Comparison of ENCODE assay signal across 25 mouse cellular contexts in the genomic region with DNA sequence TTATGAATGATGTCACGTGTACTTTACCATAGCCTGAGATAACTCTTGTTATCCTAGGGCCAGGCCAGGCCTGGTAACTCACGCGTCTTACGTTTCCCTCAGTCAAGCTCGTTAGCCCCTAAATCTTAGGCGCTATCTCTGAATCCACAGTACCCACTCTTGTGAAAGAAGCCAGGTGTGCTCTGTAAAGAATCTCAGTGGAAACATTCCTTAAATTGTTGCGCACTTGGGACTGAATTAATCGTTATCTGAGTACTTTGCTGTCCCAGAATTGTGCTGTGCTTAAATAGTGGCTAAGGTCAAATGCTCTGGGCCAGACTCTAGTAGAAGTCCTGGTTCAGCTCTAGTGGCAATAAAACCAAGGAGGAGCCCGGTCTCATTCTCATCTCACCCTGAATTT.
A peak's percentile ranks its signal among the peaks of the same experiment; 100 is the strongest.
DNase-seq lines count a peak whose midpoint lies in the region; ATAC-seq lines count a peak whose summit lies in the region.
"Had no signal": no experiment of that assay in that cellular context is flagged by ENCODE, and none has a peak within 500 bp of the region (broad histone marks: within the 10 kb centered on the region; RNA-seq: fewer than 3 reads in every experiment).

No protein-coding gene starts in this region.

- H3K36me3 ChIP-seq in hindbrain, embryonic 10.5 days, result no peaks in the 10 kb centered on the region
- no peaks in the 10 kb centered on the region for H3K36me3 ChIP-seq in hindbrain, embryonic 14.5 days (replicated peaks; ENCODE audit: control insufficient read depth, insufficient read depth)
- no peaks in the 10 kb centered on the region for H3K36me3 ChIP-seq in lung, embryonic 15.5 days
- H3K36me3 ChIP-seq in intestine, embryonic 14.5 days (ENCODE audit: control insufficient read depth, insufficient read depth, low read length), result no peaks in the 10 kb centered on the region
- no peaks in the 10 kb centered on the region for H3K36me3 ChIP-seq in intestine, embryonic 16.5 days (ENCODE audit: control insufficient read depth, insufficient read depth, low read length)
- H3K36me3 ChIP-seq in neural tube, embryonic 15.5 days, result no peaks in the 10 kb centered on the region
- H3K36me3 ChIP-seq: embryonic facial prominence, embryonic 15.5 days; forebrain, embryonic 12.5 days; heart, embryonic 15.5 days; hindbrain, embryonic 15.5 days had no signal

- no peak overlapping the region for H3K4me2 ChIP-seq in hindbrain, embryonic 14.5 days (replicated peaks)
- no peak overlapping the region for H3K4me2 ChIP-seq in lung, embryonic 15.5 days
- H3K4me2 ChIP-seq in intestine, embryonic 14.5 days (ENCODE audit: low read length), result no peak overlapping the region
- H3K4me2 ChIP-seq in intestine, embryonic 16.5 days (ENCODE audit: low read depth, low read length), result no peak overlapping the region
- H3K4me2 ChIP-seq in neural tube, embryonic 15.5 days, result no peak overlapping the region
- H3K4me2 ChIP-seq: embryonic facial prominence, embryonic 15.5 days; forebrain, embryonic 12.5 days; heart, embryonic 11.5 days; heart, embryonic 15.5 days; hindbrain, embryonic 15.5 days had no signal

- peaks cover 69% of the 10 kb centered on the region for H3K4me1 ChIP-seq in hindbrain, embryonic 10.5 days (replicated peaks)
- H3K4me1 ChIP-seq in hindbrain, embryonic 14.5 days (replicated peaks; ENCODE audit: control insufficient read depth, insufficient read depth, low read length), result peaks cover 18% of the 10 kb centered on the region
- peaks cover 17% of the 10 kb centered on the region for H3K4me1 ChIP-seq in lung, embryonic 15.5 days
- H3K4me1 ChIP-seq in intestine, embryonic 14.5 days (replicated peaks; ENCODE audit: control insufficient read depth, insufficient read depth, low read length), result peaks cover 24% of the 10 kb centered on the region
- H3K4me1 ChIP-seq in intestine, embryonic 16.5 days (ENCODE audit: control insufficient read depth, insufficient read depth, low read length), result peaks cover 24% of the 10 kb centered on the region
- H3K4me1 ChIP-seq in neural tube, embryonic 15.5 days, result peaks cover 57% of the 10 kb centered on the region

- H3K27me3 ChIP-seq in hindbrain, embryonic 10.5 days (ENCODE audit: insufficient read depth, poor library complexity, severe bottlenecking), result no peaks in the 10 kb centered on the region
- H3K27me3 ChIP-seq in hindbrain, embryonic 14.5 days (ENCODE audit: control insufficient read depth, insufficient read depth, low read length), result no peaks in the 10 kb centered on the region
- no peaks in the 10 kb centered on the region for H3K27me3 ChIP-seq in lung, embryonic 15.5 days
- H3K27me3 ChIP-seq in intestine, embryonic 14.5 days (replicated peaks; ENCODE audit: control insufficient read depth, insufficient read depth, low read length), result no peaks in the 10 kb centered on the region
- H3K27me3 ChIP-seq in intestine, embryonic 16.5 days (replicated peaks; ENCODE audit: control insufficient read depth, insufficient read depth, low read length), result no peaks in the 10 kb centered on the region
- no peaks in the 10 kb centered on the region for H3K27me3 ChIP-seq in neural tube, embryonic 15.5 days (replicated peaks)
- H3K27me3 ChIP-seq: CH12.LX; embryonic facial prominence, embryonic 15.5 days; heart, embryonic 15.5 days; hindbrain, embryonic 15.5 days; Patski had no signal

- H3K9me3 ChIP-seq in hindbrain, embryonic 10.5 days, result no peaks in the 10 kb centered on the region
- H3K9me3 ChIP-seq in hindbrain, embryonic 14.5 days (ENCODE audit: control insufficient read depth, low read length), result no peaks in the 10 kb centered on the region
- H3K9me3 ChIP-seq in lung, embryonic 15.5 days, result no peaks in the 10 kb centered on the region
- H3K9me3 ChIP-seq in intestine, embryonic 14.5 days (ENCODE audit: control insufficient read depth, low read length), result no peaks in the 10 kb centered on the region
- H3K9me3 ChIP-seq in intestine, embryonic 16.5 days (ENCODE audit: control insufficient read depth, low read length), result no peaks in the 10 kb centered on the region
- no peaks in the 10 kb centered on the region for H3K9me3 ChIP-seq in neural tube, embryonic 15.5 days (replicated peaks)
- H3K9me3 ChIP-seq: embryonic facial prominence, embryonic 15.5 days; forebrain, embryonic 12.5 days; heart, embryonic 15.5 days; hindbrain, embryonic 15.5 days had no signal

- no peak overlapping the region for H3K4me3 ChIP-seq in hindbrain, embryonic 10.5 days
- no peak overlapping the region for H3K4me3 ChIP-seq in hindbrain, embryonic 14.5 days (replicated peaks; ENCODE audit: low read length)
- no peak overlapping the region for H3K4me3 ChIP-seq in lung, embryonic 15.5 days
- no peak overlapping the region for H3K4me3 ChIP-seq in intestine, embryonic 14.5 days (ENCODE audit: low read depth, low read length)
- H3K4me3 ChIP-seq in intestine, embryonic 16.5 days (ENCODE audit: low read length), result no peak overlapping the region
- H3K4me3 ChIP-seq in neural tube, embryonic 15.5 days (replicated peaks), result no peak overlapping the region
- H3K4me3 ChIP-seq: embryonic facial prominence, embryonic 15.5 days; erythroblast, embryonic 14.5 days; forebrain, embryonic 12.5 days; heart, adult 2 months; heart, embryonic 15.5 days; hindbrain, embryonic 15.5 days had no signal

- 83% methylated on average over 9 of the region's 9 CpGs for WGBS in hindbrain, embryonic 10.5 days
- 86% methylated on average over 9 of the region's 9 CpGs for WGBS in hindbrain, embryonic 14.5 days
- 48% methylated on average over 9 of the region's 9 CpGs for WGBS in lung, embryonic 15.5 days
- WGBS in intestine, embryonic 14.5 days, result 41% methylated on average over 9 of the region's 9 CpGs
- WGBS in intestine, embryonic 16.5 days, result 49% methylated on average over 9 of the region's 9 CpGs
- WGBS in neural tube, embryonic 15.5 days, result 67% methylated on average over 9 of the region's 9 CpGs

- H3K27ac ChIP-seq in hindbrain, embryonic 10.5 days, result peak overlapping the region; percentile 59; the same call in 1 of the 2 replicates
- H3K27ac ChIP-seq in hindbrain, embryonic 14.5 days, result no peak overlapping the region
- H3K27ac ChIP-seq in lung, embryonic 15.5 days, result peak overlapping the region; percentile 54
- H3K27ac ChIP-seq in intestine, embryonic 14.5 days (ENCODE audit: low read depth), result no peak overlapping the region
- H3K27ac ChIP-seq in intestine, embryonic 16.5 days (ENCODE audit: low read length), result no peak overlapping the region; the same call in 1 of the 2 replicates
- no peak overlapping the region for H3K27ac ChIP-seq in neural tube, embryonic 15.5 days (replicated peaks)
- H3K27ac ChIP-seq: embryonic facial prominence, embryonic 15.5 days; forebrain, embryonic 12.5 days; heart, adult 2 months; heart, embryonic 15.5 days; hindbrain, embryonic 15.5 days had no signal

- no peak for ATAC-seq in hindbrain, embryonic 14.5 days (ENCODE audit: low FRiP score)
- no peak; the same call in 1 of the 2 replicates for ATAC-seq in lung, embryonic 15.5 days (ENCODE audit: borderline replicate concordance, extremely low read depth, low FRiP score, low TSS enrichment)
- 0 out of 2 replicates have a peak, but pooled peaks have one; percentile 44 for ATAC-seq in intestine, embryonic 14.5 days (replicated peaks; ENCODE audit: low FRiP score, low TSS enrichment, low read depth)
- ATAC-seq in intestine, embryonic 16.5 days, result peak; percentile 39
- no peak for ATAC-seq in neural tube, embryonic 15.5 days (ENCODE audit: low FRiP score)
- ATAC-seq: forebrain, embryonic 16.5 days; Patski had no signal

- H3K9ac ChIP-seq in hindbrain, embryonic 14.5 days, result no peak overlapping the region
- H3K9ac ChIP-seq in lung, embryonic 15.5 days, result no peak overlapping the region
- H3K9ac ChIP-seq in intestine, embryonic 14.5 days (ENCODE audit: low read length), result no peak overlapping the region
- no peak overlapping the region for H3K9ac ChIP-seq in intestine, embryonic 16.5 days (ENCODE audit: low read depth, low read length)
- no peak overlapping the region for H3K9ac ChIP-seq in neural tube, embryonic 15.5 days (replicated peaks)
- H3K9ac ChIP-seq: embryonic facial prominence, embryonic 15.5 days; forebrain, embryonic 12.5 days; heart, embryonic 15.5 days; hindbrain, embryonic 15.5 days had no signal

- no peak for DNase-seq in hindbrain, embryonic 10.5 days (ENCODE audit: low spot score)
- DNase-seq in hindbrain, embryonic 14.5 days (ENCODE audit: low spot score), result no peak
- DNase-seq in lung, postnatal 10 days, result no peak
- no peak for DNase-seq in intestine, embryonic 14.5 days (ENCODE audit: low spot score)
- DNase-seq: adrenal gland, adult 2 months; adrenal gland, postnatal 25 days; cerebellum, adult 18-20 months; cerebellum, adult 9-11 months; cerebellum, postnatal 36 days; embryo, embryonic 11 days; gastrocnemius, postnatal 14 days; heart, adult 2 months; heart, postnatal 14 days had no signal

Comparison
In these comparisons a context has a peak if more than half of its experiments do, and no peak if none do; other contexts are left out.
1. H3K27ac ChIP-seq: peak in hindbrain, embryonic 10.5 days (single experiment) and lung, embryonic 15.5 days (single experiment); none in hindbrain, embryonic 14.5 days (single experiment), intestine, embryonic 14.5 days (single experiment), intestine, embryonic 16.5 days (single experiment) and neural tube, embryonic 15.5 days (single experiment).
2. ATAC-seq: peak in intestine, embryonic 14.5 days (single experiment) and intestine, embryonic 16.5 days (single experiment); none in hindbrain, embryonic 14.5 days (single experiment), lung, embryonic 15.5 days (single experiment) and neural tube, embryonic 15.5 days (single experiment).